Mouse (Mus musculus) left cerebral cortex, postnatal 10 days (tissue): ENCODE measurements around the gene Syngr1. TPM values are rescaled to one million over a fixed set of nuclear protein-coding genes. Genes with fewer than 3 reads are reported as not detected.

Experiments
- DNase-seq, 2 experiments: peaks; one replicate each; pipeline ENCODE4 v3.0.0; 2021 to 2022; ENCODE audit warnings: low spot score in 2 of 2, mixed read lengths in 1 of 2; ENCODE audit errors: extremely low spot score in 1 of 2
- intact Hi-C: fragments of 180-260 bp; cut with DNase I; formaldehyde crosslinking; loops from one replicate; pipeline ENCODE4 v1.15.1; 2025
- microRNA-seq: library from miRNA; unstranded; fragments of <30 nt; microRNA quantifications from one replicate; pipeline ENCODE4 v1.2.0, GENCODE M21; 2022
- total RNA-seq, 2 experiments: library from RNA; stranded (reverse); gene quantifications; 2 replicates each; pipeline ENCODE4 v1.2.3; 2021

The Syngr1 gene
- total RNA-seq, 2 experiments from 2014 or later = 430 to 441 TPM

- intact Hi-C loops = no loop called here
- DNase-seq = no peak
These were observed 62.6 kb downstream of the Syngr1 start for GRCm38 (mm10) chr15:80153757-80154156.

GRCm38 (mm10) chr15:80155707-80156106 is 64.6 kb downstream of the Syngr1 start:
- intact Hi-C loops = no loop called here
- DNase-seq = no peak

GRCm38 (mm10) chr15:80157197-80157943 is 66.2 kb downstream of the Syngr1 start:
- no peak for DNase-seq
- intact Hi-C loops = no loop called here

GRCm38 (mm10) chr15:80158001-80158706 is 67.0 kb downstream of the Syngr1 start:
- intact Hi-C loops = no loop called here
- no peak for DNase-seq

- no peak for DNase-seq
- intact Hi-C loops = no loop called here
These were observed 67.6 kb downstream of the Syngr1 start for GRCm38 (mm10) chr15:80158707-80159090.

- intact Hi-C loops = no loop called here
- DNase-seq = peak in 1 of 2 experiments; percentile 73
These were observed 68.3 kb downstream of the Syngr1 start for GRCm38 (mm10) chr15:80159286-80159901.

- intact Hi-C loops = no loop called here
- no peak for DNase-seq
These were observed 69.1 kb downstream of the Syngr1 start for GRCm38 (mm10) chr15:80160223-80160622.

GRCm38 (mm10) chr15:80160726-80161125 is 69.6 kb downstream of the Syngr1 start:
- intact Hi-C loops = no loop called here

GRCm38 (mm10) chr15:80161199-80161598 is 70.1 kb downstream of the Syngr1 start:
- no peak for DNase-seq
- intact Hi-C loops = no loop called here

More at GRCm38 (mm10) chr15:80160726-80161125, 69.6 kb downstream of the Syngr1 start:
- peak in 1 of 2 experiments; percentile 75 for DNase-seq

GRCm38 (mm10) chr15:80162401-80162964 is 71.3 kb downstream of the Syngr1 start:
- intact Hi-C loops = no loop called here
- DNase-seq = no peak

- peak; percentile 53 to 86 for DNase-seq
- intact Hi-C loops = no loop called here
These were observed 72.1 kb downstream of the Syngr1 start for GRCm38 (mm10) chr15:80163274-80163673.

- DNase-seq = no peak
- intact Hi-C loops = no loop called here
These were observed 72.6 kb downstream of the Syngr1 start for GRCm38 (mm10) chr15:80163716-80164115.

- no peak for DNase-seq
- intact Hi-C loops = no loop called here
These were observed 74.3 kb downstream of the Syngr1 start for GRCm38 (mm10) chr15:80165396-80165795.

Small RNA genes within 50 kb of the gene (microRNA-seq; reads per million reads assigned to microRNA genes)
- 60.7 reads per million, percentile 51 among the genes with 10 or more reads in this experiment for gene Snord43

Other genes with a start within 250 kb of the Syngr1 start
- gene Apobec3, start 199.7 kb upstream of the Syngr1 start, total RNA-seq = 1 to 10 TPM; 4.4 to 4.7 TPM
- 1 to 10 TPM; 5.6 to 7.1 TPM for gene Cbx7, start 120.2 kb upstream of the Syngr1 start, total RNA-seq
- gene Pdgfb, start 76.4 kb upstream of the Syngr1 start, total RNA-seq = 10 to 100 TPM; 42.6 to 43.4 TPM
- gene Rpl3, start 534 bp downstream of the Syngr1 start, total RNA-seq = 100 to 1,000 TPM; 520 to 524 TPM
- gene Tab1, start 41.8 kb downstream of the Syngr1 start, total RNA-seq = 10 to 100 TPM; 26.8 to 32.5 TPM
- 10 to 100 TPM; 94.2 to 98.8 TPM for gene Mgat3, start 82.4 kb downstream of the Syngr1 start, total RNA-seq
- 10 to 100 TPM; 30.7 to 31.1 TPM for gene Mief1, start 142.7 kb downstream of the Syngr1 start, total RNA-seq
- 10 to 100 TPM; 13.6 to 21.0 TPM for gene AC140267.1, start 144.5 kb downstream of the Syngr1 start, total RNA-seq
- gene Atf4, start 163.8 kb downstream of the Syngr1 start, total RNA-seq = 100 to 1,000 TPM; 100 to 110 TPM
- 10 to 100 TPM; 41.5 to 47.5 TPM for gene Rps19bp1, start 173.0 kb downstream of the Syngr1 start, total RNA-seq
- gene Cacna1i, start 195.9 kb downstream of the Syngr1 start, total RNA-seq = 10 to 100 TPM; 82.6 to 84.8 TPM